Mouse (Mus musculus) WW6 (cell line): ENCODE measurements around the gene Slc22a3.

Experiments
- DNase-seq: peaks from one replicate; pipeline ENCODE4 v3.0.0-alpha.2; 2013; ENCODE audit warnings: low read depth, low spot score

Slc22a3 gene

GRCm38 (mm10) chr17:12467642-12468041, 39.9 kb downstream of the Slc22a3 start:
- no peak for DNase-seq

GRCm38 (mm10) chr17:12466501-12467000, 41.0 kb downstream of the Slc22a3 start:
- DNase-seq: no peak

- DNase-seq: no peak
Observed at GRCm38 (mm10) chr17:12461168-12461567, 46.3 kb downstream of the Slc22a3 start.

GRCm38 (mm10) chr17:12455143-12455790, 52.2 kb downstream of the Slc22a3 start:
- no peak for DNase-seq

GRCm38 (mm10) chr17:12453691-12454090, 53.8 kb downstream of the Slc22a3 start:
- DNase-seq: no peak

- no peak for DNase-seq
Observed at GRCm38 (mm10) chr17:12452862-12453531, 54.5 kb downstream of the Slc22a3 start.

GRCm38 (mm10) chr17:12451234-12451633, 56.3 kb downstream of the Slc22a3 start:
- DNase-seq: no peak

- no peak for DNase-seq
Observed at GRCm38 (mm10) chr17:12444561-12444960, 62.9 kb downstream of the Slc22a3 start.

GRCm38 (mm10) chr17:12437771-12438170, 69.7 kb downstream of the Slc22a3 start:
- DNase-seq: no peak

GRCm38 (mm10) chr17:12431707-12432106, 75.8 kb downstream of the Slc22a3 start:
- no peak for DNase-seq

- no peak for DNase-seq
Observed at GRCm38 (mm10) chr17:12428369-12428768, 79.1 kb downstream of the Slc22a3 start.

GRCm38 (mm10) chr17:12427156-12427555, 80.3 kb downstream of the Slc22a3 start:
- no peak for DNase-seq

GRCm38 (mm10) chr17:12422143-12422542, 85.4 kb downstream of the Slc22a3 start:
- no peak for DNase-seq

- DNase-seq: peak; percentile 24
Observed at GRCm38 (mm10) chr17:12420886-12421574, 86.5 kb downstream of the Slc22a3 start.

- DNase-seq: no peak
Observed at GRCm38 (mm10) chr17:12419491-12420079, 87.9 kb downstream of the Slc22a3 start.

GRCm38 (mm10) chr17:12416250-12416895, 91.1 kb downstream of the Slc22a3 start:
- DNase-seq: peak; percentile 18

- DNase-seq: no peak
Observed at GRCm38 (mm10) chr17:12415741-12416140, 91.8 kb downstream of the Slc22a3 start.

GRCm38 (mm10) chr17:12415031-12415735, 92.3 kb downstream of the Slc22a3 start:
- DNase-seq: no peak

- no peak for DNase-seq
Observed at GRCm38 (mm10) chr17:12412891-12413237, 94.6 kb downstream of the Slc22a3 start.

- no peak for DNase-seq
Observed at GRCm38 (mm10) chr17:12412181-12412890, 95.2 kb downstream of the Slc22a3 start.
